Mouse (Mus musculus): ENCODE results near the gene Tmem258. TPM values are rescaled to one million over a fixed set of nuclear protein-coding genes. Genes with fewer than 3 reads are reported as not detected.

Gene Tmem258
- total and polyA plus RNA-seq, 3 experiments = 337 to 354 TPM; not detected in 1

DNA sequence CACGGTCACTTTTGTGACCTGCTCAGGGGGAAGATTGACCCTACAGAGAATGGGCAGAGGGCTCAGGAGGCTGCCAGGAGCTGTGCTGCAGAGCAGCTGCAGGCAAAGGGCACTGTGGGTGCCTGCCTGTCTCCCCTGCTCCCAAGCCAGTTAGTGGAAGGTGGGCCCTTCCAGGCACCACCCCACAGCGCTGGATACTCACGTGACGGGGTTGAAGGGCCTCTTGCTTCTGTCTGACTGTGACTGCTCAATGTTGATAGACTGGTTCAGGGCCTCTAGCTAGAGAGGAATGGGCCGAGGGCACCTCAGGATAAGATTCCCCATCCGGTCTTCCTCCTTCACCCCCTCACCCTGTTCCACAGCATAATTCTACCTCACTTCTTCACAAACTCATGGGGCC lies 15.8 kb downstream of the Tmem258 start:
- DNase-seq (ENCODE audit: low read depth, low spot score) = no peak
- H3K4me1 ChIP-seq (ENCODE audit: control insufficient read depth in 1 of 2, insufficient read depth in 2 of 2, low read length in 2 of 2) = peaks cover 0 to 3% of the 10 kb centered on the region in 2 experiments; a peak in 1 of 4 replicates
- H3K9ac ChIP-seq (ENCODE audit: control insufficient read depth, low read depth, low read length, poor library complexity, severe bottlenecking) = no peak overlapping the region
- TF ChIP-seq MEF2A (IDR thresholded peaks at IDR 0.05; ENCODE audit: extremely low read depth, insufficient replicate concordance, low read depth, low read length, poor library complexity, severe bottlenecking) (no peak), ELF1 (IDR thresholded peaks at IDR 0.05; ENCODE audit: low read depth, low read length) (no peak), TAL1 (IDR thresholded peaks at IDR 0.05; ENCODE audit: low read length) (no peak)
- no peaks in the 10 kb centered on the region for H3K36me3 ChIP-seq (ENCODE audit: control insufficient read depth in 1 of 2, insufficient read depth in 2 of 2, low read length in 2 of 2)
- no peaks in the 10 kb centered on the region for H3K9me3 ChIP-seq (replicated peaks; ENCODE audit: insufficient read depth, low read length)
- H3K4me3 ChIP-seq (ENCODE audit: control insufficient read depth in 1 of 2, insufficient read depth in 1 of 2, low read depth in 2 of 2, low read length in 2 of 2) = no peak overlapping the region
- H3K27me3 ChIP-seq (ENCODE audit: control insufficient read depth in 1 of 2, insufficient read depth in 2 of 2, low read length in 2 of 2) = no peaks in the 10 kb centered on the region
- no peaks in the 10 kb centered on the region for H3K79me2 ChIP-seq (ENCODE audit: control insufficient read depth, insufficient read depth, low read length, poor library complexity)
- no peak overlapping the region for H3K27ac ChIP-seq (ENCODE audit: control insufficient read depth, low read depth, low read length)

DNA sequence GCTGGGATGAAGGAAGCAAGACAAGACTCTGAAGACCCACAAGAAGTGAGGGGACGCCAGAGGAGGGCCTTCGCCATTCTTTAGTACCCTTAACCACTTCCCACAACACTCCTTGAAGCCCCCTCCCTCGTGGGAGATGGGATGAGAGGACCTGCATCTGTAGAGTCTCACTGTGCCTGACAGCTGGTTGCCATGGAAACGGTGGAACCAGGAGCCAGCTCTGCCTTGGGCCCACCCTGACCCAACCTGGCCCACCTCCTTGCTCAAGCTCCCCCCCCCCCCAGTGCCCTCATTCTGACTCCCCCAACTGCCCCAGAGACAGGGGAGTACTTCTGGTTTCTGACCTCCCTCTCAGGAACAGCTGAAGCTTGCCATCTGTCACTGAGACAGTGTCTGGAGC lies 17.8 kb downstream of the Tmem258 start:
- DNase-seq (ENCODE audit: low read depth, low spot score) = no peak
- Histone ChIP-seq H3K36me3 (ENCODE audit: control insufficient read depth in 1 of 2, insufficient read depth in 2 of 2, low read length in 2 of 2) (no peaks in the 10 kb centered on the region), H3K9ac (ENCODE audit: control insufficient read depth, low read depth, low read length, poor library complexity, severe bottlenecking) (no peak overlapping the region), H3K4me3 (ENCODE audit: control insufficient read depth in 1 of 2, insufficient read depth in 1 of 2, low read depth in 2 of 2, low read length in 2 of 2) (no peak overlapping the region), H3K27me3 (ENCODE audit: control insufficient read depth in 1 of 2, insufficient read depth in 2 of 2, low read length in 2 of 2) (no peaks in the 10 kb centered on the region), H3K4me1 (ENCODE audit: control insufficient read depth in 1 of 2, insufficient read depth in 2 of 2, low read length in 2 of 2) (peaks cover 0 to 3% of the 10 kb centered on the region in 2 experiments; a peak in 1 of 4 replicates), H3K79me2 (ENCODE audit: control insufficient read depth, insufficient read depth, low read length, poor library complexity) (no peaks in the 10 kb centered on the region), H3K9me3 (replicated peaks; ENCODE audit: insufficient read depth, low read length) (no peaks in the 10 kb centered on the region), H3K27ac (ENCODE audit: control insufficient read depth, low read depth, low read length) (no peak overlapping the region)
- TF ChIP-seq UBTF (IDR thresholded peaks at IDR 0.05; ENCODE audit: borderline replicate concordance, insufficient read depth, low read depth, low read length) (no peak), MAFK (IDR thresholded peaks at IDR 0.05; ENCODE audit: borderline replicate concordance, low read depth, low read length) (no peak), ZC3H11A (IDR thresholded peaks at IDR 0.05; ENCODE audit: low read depth, low read length) (no peak), SMC3 (IDR thresholded peaks at IDR 0.05; ENCODE audit: low read depth, low read length) (no peak), KAT2A (conservative IDR thresholded peaks at IDR 0.05; ENCODE audit: low read depth, low read length) (no peak), MAZ (IDR thresholded peaks at IDR 0.05; ENCODE audit: low read depth, low read length) (no peak)

DNA sequence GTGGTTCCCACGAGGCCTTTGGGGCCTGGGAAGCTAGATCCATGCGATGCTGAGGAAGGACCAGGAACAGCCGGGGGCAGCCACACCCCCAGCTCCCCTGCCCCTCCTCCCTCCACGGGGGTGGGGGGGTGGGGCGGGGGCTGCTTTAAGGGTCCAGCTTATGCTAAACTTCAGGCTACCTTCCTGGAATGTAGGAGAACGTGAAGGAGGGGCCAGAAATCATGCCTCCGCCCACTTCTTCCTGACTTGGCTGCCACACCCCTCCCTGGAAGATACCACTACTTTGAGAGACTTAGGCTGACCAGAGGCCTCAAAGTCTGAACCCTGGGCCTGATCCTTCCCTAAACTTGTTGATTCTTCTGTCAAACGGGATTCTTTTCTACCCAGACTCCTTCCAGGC lies 18.8 kb downstream of the Tmem258 start:
- H3K27ac ChIP-seq (ENCODE audit: control insufficient read depth, low read depth, low read length) = no peak overlapping the region
- no peak for TF ChIP-seq ELF1 (IDR thresholded peaks at IDR 0.05; ENCODE audit: low read depth, low read length)
- no peaks in the 10 kb centered on the region for H3K79me2 ChIP-seq (ENCODE audit: control insufficient read depth, insufficient read depth, low read length, poor library complexity)
- H3K9ac ChIP-seq (ENCODE audit: control insufficient read depth, low read depth, low read length, poor library complexity, severe bottlenecking) = no peak overlapping the region
- H3K36me3 ChIP-seq (ENCODE audit: control insufficient read depth in 1 of 2, insufficient read depth in 2 of 2, low read length in 2 of 2) = no peaks in the 10 kb centered on the region
- H3K9me3 ChIP-seq (replicated peaks; ENCODE audit: insufficient read depth, low read length) = no peaks in the 10 kb centered on the region
- H3K4me3 ChIP-seq (ENCODE audit: control insufficient read depth in 1 of 2, insufficient read depth in 1 of 2, low read depth in 2 of 2, low read length in 2 of 2) = no peak overlapping the region
- peaks cover 0 to 3% of the 10 kb centered on the region in 2 experiments; a peak in 1 of 4 replicates for H3K4me1 ChIP-seq (ENCODE audit: control insufficient read depth in 1 of 2, insufficient read depth in 2 of 2, low read length in 2 of 2)
- DNase-seq (ENCODE audit: low read depth, low spot score) = peak; percentile 35
- H3K27me3 ChIP-seq (ENCODE audit: control insufficient read depth in 1 of 2, insufficient read depth in 2 of 2, low read length in 2 of 2) = no peaks in the 10 kb centered on the region
